Mouse (Mus musculus) liver, embryonic 14.5 days (tissue): ENCODE measurements around the gene Nme7. TPM values are rescaled to one million over a fixed set of nuclear protein-coding genes. Genes with fewer than 3 reads are reported as not detected.

Experiments
- ATAC-seq: fragments of 200-750 bp; cut with Nextera tagmentation; 2 replicates; pipeline ENCODE4 v1.8.0; 2017; ENCODE audit warnings: moderate number of reproducible peaks, mild to moderate bottlenecking, moderate library complexity; ENCODE audit not compliant: insufficient read depth
- DNase-seq, 3 experiments: peaks; one replicate each; pipeline ENCODE4 v3.0.0-alpha.2; 2012 to 2013; ENCODE audit warnings: low read depth in 3 of 3, low spot score in 3 of 3
- H3K27ac ChIP-seq: fragments of 300-500 bp; sonication (generic); 2 replicates; pipeline ENCODE4 v1.5.1; 2014; ENCODE audit warnings: moderate library complexity, mild to moderate bottlenecking, control low read depth, inconsistent platforms
- H3K27me3 ChIP-seq: fragments of 300-500 bp; sonication (generic); 2 replicates; pipeline ENCODE4 v1.6.1; 2014; ENCODE audit warnings: mild to moderate bottlenecking, low read length, moderate library complexity; ENCODE audit not compliant: control insufficient read depth, insufficient read depth
- H3K36me3 ChIP-seq: fragments of 300-500 bp; sonication (generic); replicated peaks from 2 replicates; pipeline ENCODE4 v1.6.1; 2014; ENCODE audit warnings: low read depth; ENCODE audit not compliant: control insufficient read depth, insufficient read depth
- H3K4me1 ChIP-seq, 2 experiments: fragments of 200-500 bp in 1 of 2; fragments of 300-500 bp in 1 of 2; sonication (generic) in 1 of 2; replicated peaks; 2 replicates each; pipeline ENCODE4 v1.6.1; 2012 to 2014; ENCODE audit warnings: antibody characterized with exemption in 1 of 2, inconsistent platforms in 1 of 2, low read length in 1 of 2; ENCODE audit not compliant: control insufficient read depth in 2 of 2, insufficient read depth in 2 of 2
- H3K4me2 ChIP-seq: fragments of 300-500 bp; sonication (generic); 2 replicates; pipeline ENCODE4 v1.6.1; 2014; ENCODE audit warnings: low read depth, mild to moderate bottlenecking, control low read depth, moderate library complexity
- H3K4me3 ChIP-seq, 2 experiments: fragments of 200-500 bp in 1 of 2; fragments of 300-500 bp in 1 of 2; sonication (generic) in 1 of 2; 2 replicates each; pipeline ENCODE4 v1.5.1; 2012 to 2014; ENCODE audit warnings: low read depth in 2 of 2, low read length in 2 of 2, mild to moderate bottlenecking in 2 of 2, control low read depth in 1 of 2, inconsistent platforms in 1 of 2, moderate library complexity in 1 of 2; ENCODE audit not compliant: insufficient read depth in 1 of 2
- H3K9ac ChIP-seq: fragments of 300-500 bp; sonication (generic); replicated peaks from 2 replicates; pipeline ENCODE4 v1.6.1; 2014; ENCODE audit warnings: mild to moderate bottlenecking, control low read depth, moderate library complexity
- H3K9me3 ChIP-seq: fragments of 300-500 bp; sonication (generic); 2 replicates; pipeline ENCODE4 v1.6.1; 2016; ENCODE audit warnings: low read length, mixed read lengths; ENCODE audit not compliant: control insufficient read depth
- CTCF ChIP-seq: IDR thresholded peaks from 2 replicates; pipeline ENCODE4 v1.5.1; 2016; ENCODE audit warnings: antibody characterized with exemption, low read depth, control low read depth
- EP300 ChIP-seq: IDR thresholded peaks from 2 replicates; pipeline ENCODE4 v1.6.1; 2016; ENCODE audit warnings: antibody characterized with exemption, low read depth
- WGBS: fragments of 180-500 bp; shearing (Covaris S2); extraction: QIAGEN DNeasy Blood & Tissue Kit; methylation state at CpG from one replicate; pipeline ENCODE4 v1.1.7; 2014; ENCODE audit not compliant: insufficient replicate concordance; 5-methylcytosine and 5-hydroxymethylcytosine counted together
- polyA plus RNA-seq, 2 experiments: library from polyadenylated mRNA; depleted of rRNA in 1 of 2; stranded (reverse) in 1 of 2; unstranded in 1 of 2; fragments of >200 nt; fragmentation: Nextera tagmentation in 1 of 2; extraction: Ambion mirVana in 1 of 2; gene quantifications; 2 replicates each; pipeline versions ENCODE4 v1.2.1 to v1.2.3; 2012 to 2014

The Nme7 gene
- polyA plus RNA-seq, 2 experiments = 6.4 to 13.0 TPM

DNA sequence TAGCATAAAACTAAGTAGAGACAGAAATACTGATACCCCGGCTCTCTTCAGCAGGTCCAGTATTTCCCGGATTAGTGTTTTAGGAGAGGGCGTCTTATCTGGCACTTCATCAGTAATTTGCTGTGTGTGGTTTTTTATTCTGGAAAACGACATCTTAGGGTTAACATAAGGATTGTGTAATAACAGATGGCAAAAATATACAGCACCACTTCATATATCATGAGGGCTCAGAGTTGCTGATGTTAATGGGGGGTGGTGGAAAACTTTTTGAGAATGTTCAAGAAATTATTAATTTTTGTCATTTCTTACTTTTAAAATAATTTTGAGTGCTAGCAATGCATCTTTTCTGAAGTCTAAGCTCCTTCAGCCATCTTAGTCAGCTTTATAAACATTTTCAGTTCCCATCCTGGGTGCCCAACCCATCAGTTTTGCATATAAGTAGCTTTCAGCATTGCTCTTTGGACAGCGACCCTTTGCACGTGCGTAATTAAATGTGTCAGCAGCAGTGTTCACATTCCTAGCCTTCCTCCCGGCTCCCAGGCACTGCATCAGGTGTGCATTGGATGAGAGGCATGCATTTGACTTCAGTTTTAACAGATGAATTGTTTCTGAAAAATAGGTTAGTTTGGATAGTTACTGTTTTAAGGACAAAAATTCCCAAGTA lies 19.2 kb downstream of the Nme7 start:
- H3K9ac ChIP-seq = no peak overlapping the region
- H3K27me3 ChIP-seq = no peaks in the 10 kb centered on the region
- TF ChIP-seq CTCF = no peak
- no peak for TF ChIP-seq EP300
- WGBS = 70% methylated on average over 8 of the region's 8 CpGs
- no peak overlapping the region for H3K27ac ChIP-seq
- ATAC-seq (no peak), DNase-seq (no peak)
- no peaks in the 10 kb centered on the region for H3K36me3 ChIP-seq
- peaks cover 0 to 15% of the 10 kb centered on the region in 2 experiments; a peak in 2 of 4 replicates for H3K4me1 ChIP-seq
- no peaks in the 10 kb centered on the region for H3K9me3 ChIP-seq
- H3K4me3 ChIP-seq = no peak overlapping the region
- no peak overlapping the region for H3K4me2 ChIP-seq

DNA sequence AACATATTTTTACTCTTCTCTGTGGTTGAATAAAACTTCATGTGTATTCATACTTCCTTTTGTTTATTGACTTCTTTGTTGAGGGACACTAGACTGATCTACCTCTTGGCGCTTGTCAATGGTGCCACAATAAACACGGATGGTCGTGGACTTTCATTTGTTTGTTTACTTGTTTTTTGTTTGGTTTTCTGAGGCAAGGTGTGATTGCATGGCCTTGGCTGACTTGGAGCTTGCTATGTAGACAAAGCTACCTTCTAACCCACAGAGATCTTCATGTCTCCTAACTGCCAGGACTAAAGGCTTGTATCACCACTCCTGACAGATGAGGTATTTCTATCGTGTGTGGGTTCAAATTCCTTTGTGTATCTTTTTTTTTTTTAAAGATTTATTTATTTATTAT lies 20.3 kb downstream of the Nme7 start:
- Histone ChIP-seq H3K9me3 (no peaks in the 10 kb centered on the region), H3K4me2 (no peak overlapping the region), H3K9ac (no peak overlapping the region), H3K4me3 (no peak overlapping the region), H3K27ac (no peak overlapping the region), H3K4me1 (peaks cover 0 to 9% of the 10 kb centered on the region in 2 experiments; a peak in 1 of 4 replicates), H3K36me3 (no peaks in the 10 kb centered on the region), H3K27me3 (no peaks in the 10 kb centered on the region)
- DNase-seq = no peak
- TF ChIP-seq CTCF = no peak
- no peak for TF ChIP-seq EP300
- 74% methylated on average over 4 of the region's 4 CpGs for WGBS
- no peak for ATAC-seq

DNA sequence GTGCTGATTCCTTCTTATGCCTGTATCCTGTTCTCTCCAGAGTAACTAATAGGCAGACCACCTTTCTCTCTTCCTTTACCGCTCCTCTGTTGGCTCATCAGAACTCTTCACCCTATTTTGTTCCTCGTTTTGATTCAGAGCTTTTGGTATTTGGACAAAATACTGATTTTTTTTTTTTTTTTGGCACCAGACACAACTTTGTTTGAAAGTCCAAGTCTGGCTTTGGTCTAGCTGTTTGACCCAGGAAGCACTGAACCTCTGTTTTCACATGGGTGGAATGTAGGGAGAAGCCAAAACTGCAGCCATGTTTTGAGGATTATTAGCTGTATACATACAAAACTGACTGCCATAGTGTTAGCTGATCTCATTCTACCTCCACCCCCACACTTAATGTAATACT lies 21.0 kb downstream of the Nme7 start:
- no peak overlapping the region for H3K27ac ChIP-seq
- no peak overlapping the region for H3K4me3 ChIP-seq
- DNase-seq = no peak
- H3K27me3 ChIP-seq = no peaks in the 10 kb centered on the region
- H3K4me1 ChIP-seq = peaks cover 0 to 5% of the 10 kb centered on the region in 2 experiments; a peak in 1 of 4 replicates
- H3K9ac ChIP-seq = no peak overlapping the region
- H3K36me3 ChIP-seq = no peaks in the 10 kb centered on the region
- 56% methylated on average over 2 of the region's 2 CpGs for WGBS
- no peak overlapping the region for H3K4me2 ChIP-seq
- TF ChIP-seq CTCF (no peak), EP300 (no peak)
- no peak for ATAC-seq
- no peaks in the 10 kb centered on the region for H3K9me3 ChIP-seq

DNA sequence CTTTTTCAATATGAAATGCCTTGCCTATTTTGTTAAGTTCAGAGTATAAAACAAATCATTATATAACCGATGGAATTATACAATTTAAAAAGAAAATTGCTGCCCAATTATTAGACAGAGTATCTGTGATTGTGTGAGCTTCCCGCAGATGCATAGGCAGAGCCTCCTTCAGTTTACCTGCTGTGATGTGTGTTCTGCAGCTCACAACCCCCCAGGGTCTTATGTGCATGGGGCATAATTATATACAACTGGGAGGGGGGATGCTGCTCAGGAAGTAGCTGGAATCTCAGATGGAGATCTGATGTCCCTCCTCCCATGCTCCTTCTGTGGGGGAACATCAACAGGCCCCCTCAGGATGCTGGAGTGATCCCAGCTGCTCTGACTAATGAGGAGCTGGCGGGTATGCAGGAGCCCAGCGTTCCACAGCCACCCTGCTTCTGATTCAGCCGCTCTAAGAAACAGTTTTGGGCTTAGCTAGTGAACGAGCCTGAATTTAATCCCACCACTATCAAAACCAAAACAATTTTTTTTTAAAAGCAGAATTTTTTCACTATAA lies 22.8 kb downstream of the Nme7 start:
- DNase-seq = no peak
- Histone ChIP-seq H3K27me3 (no peaks in the 10 kb centered on the region), H3K27ac (no peak overlapping the region), H3K36me3 (no peaks in the 10 kb centered on the region), H3K4me2 (no peak overlapping the region), H3K4me3 (no peak overlapping the region), H3K9ac (no peak overlapping the region), H3K4me1 (no peaks in the 10 kb centered on the region), H3K9me3 (no peaks in the 10 kb centered on the region)
- TF ChIP-seq CTCF (no peak), EP300 (no peak)
- 66% methylated on average over 6 of the region's 6 CpGs for WGBS
- ATAC-seq = no peak

DNA sequence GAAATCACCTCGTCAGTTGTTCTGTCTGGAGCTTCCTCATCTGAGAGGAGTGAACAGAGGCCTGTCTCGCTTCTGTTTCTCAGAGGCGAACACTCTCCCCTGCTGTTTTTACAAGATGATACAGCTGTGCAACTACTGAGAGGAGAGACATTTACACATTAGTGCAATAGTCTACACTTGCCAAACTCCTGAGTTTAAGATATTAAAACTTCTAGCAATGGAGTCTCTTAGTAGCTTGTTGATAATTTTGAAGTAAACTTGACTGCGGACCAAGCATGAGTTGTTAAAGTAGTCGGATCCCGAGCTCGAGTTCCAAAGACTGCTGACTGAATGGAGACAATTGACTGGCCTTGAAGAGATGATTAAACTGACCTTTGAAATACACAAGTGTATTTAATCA lies 23.8 kb downstream of the Nme7 start:
- Histone ChIP-seq H3K9me3 (no peaks in the 10 kb centered on the region), H3K4me1 (no peaks in the 10 kb centered on the region), H3K36me3 (no peaks in the 10 kb centered on the region), H3K9ac (no peak overlapping the region), H3K4me3 (no peak overlapping the region), H3K27me3 (no peaks in the 10 kb centered on the region), H3K4me2 (no peak overlapping the region), H3K27ac (no peak overlapping the region)
- WGBS = 68% methylated on average over 7 of the region's 7 CpGs
- no peak for DNase-seq
- no peak for TF ChIP-seq EP300
- TF ChIP-seq CTCF = no peak
- ATAC-seq = no peak
